Comparison of ENCODE assay signal across 8 mouse cellular contexts in genomic region chr9:76235945-76236503, GRCm38 (mm10). TPM values are rescaled to one million over a fixed set of nuclear protein-coding genes. Genes with fewer than 3 reads are reported as not detected.
A peak's percentile ranks its signal among the peaks of the same experiment; 100 is the strongest.
DNase-seq lines count a peak whose midpoint lies in the region; ATAC-seq lines count a peak whose summit lies in the region.

No protein-coding gene starts in this region.

- peak; percentile 7 to 16 for DNase-seq in cerebellum, postnatal 25 days
- DNase-seq in cerebellum, adult 8-10 months, result no peak
- DNase-seq in 3134 (ENCODE audit: extremely low read depth, insufficient read length, low spot score), result peak; percentile 10
- peak; percentile 71 for DNase-seq in embryo, embryonic 9.5 days (ENCODE audit: extremely low spot score)
- DNase-seq in layer of hippocampus, adult 9-10 months (ENCODE audit: low spot score), result no peak

- peaks cover 2% of the 10 kb centered on the region; the same call in 1 of the 2 replicates for H3K4me1 ChIP-seq in heart, embryonic 15.5 days (replicated peaks)
- H3K4me1 ChIP-seq in limb, embryonic 12.5 days (replicated peaks), result peaks cover 17% of the 10 kb centered on the region
- peaks cover 6% of the 10 kb centered on the region for H3K4me1 ChIP-seq in midbrain, embryonic 15.5 days

- peak overlapping the region; percentile 57 for H3K4me3 ChIP-seq in heart, embryonic 15.5 days
- H3K4me3 ChIP-seq in limb, embryonic 12.5 days (replicated peaks), result peak overlapping the region; percentile 38
- H3K4me3 ChIP-seq in midbrain, embryonic 15.5 days, result peak overlapping the region; percentile 32

- no peaks in the 10 kb centered on the region for H3K36me3 ChIP-seq in heart, embryonic 15.5 days
- H3K36me3 ChIP-seq in limb, embryonic 12.5 days, result no peaks in the 10 kb centered on the region
- no peaks in the 10 kb centered on the region for H3K36me3 ChIP-seq in midbrain, embryonic 15.5 days (replicated peaks)

- H3K27me3 ChIP-seq in heart, embryonic 15.5 days, result no peaks in the 10 kb centered on the region
- no peaks in the 10 kb centered on the region for H3K27me3 ChIP-seq in limb, embryonic 12.5 days
- H3K27me3 ChIP-seq in midbrain, embryonic 15.5 days (replicated peaks), result no peaks in the 10 kb centered on the region

- peak overlapping the region; percentile 31; the same call in 1 of the 2 replicates for H3K27ac ChIP-seq in heart, embryonic 15.5 days
- H3K27ac ChIP-seq in limb, embryonic 12.5 days, result peak overlapping the region; percentile 69
- H3K27ac ChIP-seq in midbrain, embryonic 15.5 days, result no peak overlapping the region

- no peaks in the 10 kb centered on the region for H3K9me3 ChIP-seq in heart, embryonic 15.5 days (replicated peaks)
- H3K9me3 ChIP-seq in limb, embryonic 12.5 days, result no peaks in the 10 kb centered on the region
- H3K9me3 ChIP-seq in midbrain, embryonic 15.5 days, result no peaks in the 10 kb centered on the region

- 2% methylated on average over 14 of the region's 14 CpGs for WGBS in heart, embryonic 15.5 days
- 3% methylated on average over 14 of the region's 14 CpGs for WGBS in limb, embryonic 12.5 days
- 2% methylated on average over 14 of the region's 14 CpGs for WGBS in midbrain, embryonic 15.5 days

- H3K9ac ChIP-seq in heart, embryonic 15.5 days, result peak overlapping the region; percentile 55
- peak overlapping the region; percentile 59 for H3K9ac ChIP-seq in limb, embryonic 12.5 days (replicated peaks)
- H3K9ac ChIP-seq in midbrain, embryonic 15.5 days, result peak overlapping the region; percentile 9; the same call in 1 of the 2 replicates

- no peak for ATAC-seq in heart, embryonic 15.5 days (replicated peaks; ENCODE audit: insufficient number of reproducible peaks, insufficient read depth, low FRiP score, low read depth)
- 0 out of 2 replicates have a peak, but pooled peaks have one; percentile 62 for ATAC-seq in limb, embryonic 12.5 days (ENCODE audit: insufficient number of reproducible peaks, insufficient read depth, low FRiP score, low TSS enrichment, low read depth)
- peak; percentile 79 for ATAC-seq in midbrain, embryonic 15.5 days (replicated peaks)

- peak overlapping the region; percentile 89 for H3K4me2 ChIP-seq in heart, embryonic 15.5 days
- peak overlapping the region; percentile 72 for H3K4me2 ChIP-seq in limb, embryonic 12.5 days
- peak overlapping the region; percentile 64 for H3K4me2 ChIP-seq in midbrain, embryonic 15.5 days

RNA-seq across cellular contexts. Expression of gene Gfral, which starts 22.6 kb away (rescaled TPM):
- not detected in 2 replicates for polyA plus RNA-seq in heart, embryonic 15.5 days (2015; fragmentation: Nextera tagmentation; extraction: Ambion mirVana)
- not detected in 2 replicates for polyA plus RNA-seq in limb, embryonic 12.5 days (2016; fragmentation: Nextera tagmentation; extraction: Ambion mirVana)
- not detected in 2 replicates for polyA plus RNA-seq in midbrain, embryonic 15.5 days (2015; fragmentation: Nextera tagmentation; extraction: Ambion mirVana)

Comparison
In these comparisons a context has a peak if more than half of its experiments do, and no peak if none do; other contexts are left out.
1. DNase-seq: peak in cerebellum, postnatal 25 days (2 of 2), 3134 (single experiment) and embryo, embryonic 9.5 days (single experiment); none in cerebellum, adult 8-10 months (single experiment) and layer of hippocampus, adult 9-10 months (single experiment).
2. H3K9ac ChIP-seq: peak in every context shown above with its lines; median percentile 59 in limb, embryonic 12.5 days; 55 in heart, embryonic 15.5 days; 9 in midbrain, embryonic 15.5 days.
3. Peak in every context shown above with its lines, with median percentiles within 50 percentile points of each other: H3K4me2 ChIP-seq and H3K4me3 ChIP-seq.